Mouse (Mus musculus) forebrain, embryonic 13.5 days (tissue): ENCODE results near the gene Hddc3. TPM values are rescaled to one million over a fixed set of nuclear protein-coding genes. Genes with fewer than 3 reads are reported as not detected.

ENCODE experiments used
- ATAC-seq: fragments of 200-750 bp; cut with Nextera tagmentation; 2 replicates; pipeline ENCODE4 v1.8.0; 2017
- H3K27ac ChIP-seq: fragments of 300-500 bp; sonication (generic); 2 replicates; pipeline ENCODE4 v1.5.1; 2015; ENCODE audit warnings: inconsistent platforms, mild to moderate bottlenecking, moderate library complexity
- H3K27me3 ChIP-seq: fragments of 300-500 bp; sonication (generic); 2 replicates; pipeline ENCODE4 v1.6.1; 2015; ENCODE audit warnings: mild to moderate bottlenecking, inconsistent platforms
- H3K36me3 ChIP-seq: fragments of 300-500 bp; sonication (generic); 2 replicates; pipeline ENCODE4 v1.6.1; 2015; ENCODE audit warnings: mild to moderate bottlenecking, inconsistent platforms; ENCODE audit not compliant: poor library complexity, severe bottlenecking
- H3K4me1 ChIP-seq: fragments of 300-500 bp; sonication (generic); 2 replicates; pipeline ENCODE4 v1.6.1; 2015; ENCODE audit warnings: inconsistent platforms
- H3K4me2 ChIP-seq: fragments of 300-500 bp; sonication (generic); 2 replicates; pipeline ENCODE4 v1.6.1; 2015; ENCODE audit warnings: inconsistent platforms, mild to moderate bottlenecking, moderate library complexity
- H3K4me3 ChIP-seq: fragments of 300-500 bp; sonication (generic); 2 replicates; pipeline ENCODE4 v1.5.1; 2015; ENCODE audit warnings: mild to moderate bottlenecking, inconsistent platforms
- H3K9ac ChIP-seq: fragments of 300-500 bp; sonication (generic); 2 replicates; pipeline ENCODE4 v1.6.1; 2015; ENCODE audit warnings: mild to moderate bottlenecking, inconsistent platforms
- H3K9me3 ChIP-seq: fragments of 300-500 bp; sonication (generic); replicated peaks from 2 replicates; pipeline ENCODE4 v1.6.1; 2016; ENCODE audit warnings: inconsistent platforms
- WGBS: fragments of 180-500 bp; shearing (Covaris S2); methylation state at CpG from one replicate; pipeline ENCODE4 v1.1.7; 2015; 5-methylcytosine and 5-hydroxymethylcytosine counted together
- polyA plus RNA-seq: library from polyadenylated mRNA; unstranded; fragments of >200 nt; fragmentation: Nextera tagmentation; extraction: Ambion mirVana; gene quantifications from 2 replicates; pipeline ENCODE4 v1.2.1, GENCODE M21; 2015

Hddc3 gene
- polyA plus RNA-seq, 1 experiment from 2014 or later, result 22.3 TPM

DNA sequence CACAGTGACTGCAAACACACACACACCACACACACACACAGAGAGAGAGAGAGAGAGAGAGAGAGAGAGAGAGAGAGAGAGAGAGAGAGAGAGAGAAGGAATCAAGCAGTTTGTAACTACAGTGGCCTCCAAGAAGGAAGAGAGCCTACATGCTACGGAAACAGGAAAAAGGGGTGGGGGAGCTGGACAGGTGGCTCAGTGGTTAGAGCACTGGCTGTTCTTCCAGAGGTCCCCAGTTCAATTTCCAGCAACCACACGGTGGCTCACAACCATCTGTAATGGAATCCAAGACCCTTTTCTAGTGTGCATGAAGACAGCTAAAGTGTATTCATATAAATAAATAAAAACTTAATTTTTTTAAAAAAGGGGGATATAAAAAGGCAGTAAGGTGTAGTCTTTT, 29.8 kb downstream of the Hddc3 start:
- WGBS, result 66% methylated on average over 2 of the region's 2 CpGs
- peaks cover 15% of the 10 kb centered on the region for H3K4me1 ChIP-seq
- H3K27ac ChIP-seq, result no peak overlapping the region
- H3K9me3 ChIP-seq, result no peaks in the 10 kb centered on the region
- H3K4me2 ChIP-seq, result no peak overlapping the region
- ATAC-seq, result no peak
- H3K27me3 ChIP-seq, result no peaks in the 10 kb centered on the region
- no peak overlapping the region for H3K4me3 ChIP-seq
- peaks cover 10% of the 10 kb centered on the region for H3K36me3 ChIP-seq
- H3K9ac ChIP-seq, result no peak overlapping the region

DNA sequence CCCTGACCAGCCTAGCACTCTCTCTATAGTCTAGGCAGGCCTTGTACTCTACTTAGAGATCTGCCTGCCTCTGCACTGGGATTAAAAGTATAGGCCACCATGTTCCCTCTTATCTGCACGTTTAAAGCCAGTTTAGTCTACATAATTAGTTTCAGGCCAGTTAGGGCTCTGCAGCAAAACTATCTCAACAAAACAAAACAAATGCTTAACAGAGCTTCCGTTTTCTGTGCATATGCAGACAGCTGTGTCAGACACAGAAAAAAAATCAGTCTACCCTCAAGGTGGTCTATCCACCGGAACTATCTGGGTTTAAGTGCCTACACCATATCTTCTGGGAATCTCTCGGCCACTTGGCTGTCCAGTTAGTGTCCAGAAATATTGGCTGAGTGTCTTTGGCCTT, 30.4 kb downstream of the Hddc3 start:
- peaks cover 15% of the 10 kb centered on the region for H3K4me1 ChIP-seq
- 79% methylated on average over 4 of the region's 4 CpGs for WGBS
- H3K36me3 ChIP-seq, result peaks cover 3% of the 10 kb centered on the region
- no peak for ATAC-seq
- H3K9me3 ChIP-seq, result no peaks in the 10 kb centered on the region
- no peak overlapping the region for H3K4me2 ChIP-seq
- no peaks in the 10 kb centered on the region for H3K27me3 ChIP-seq
- H3K9ac ChIP-seq, result no peak overlapping the region
- no peak overlapping the region for H3K4me3 ChIP-seq
- no peak overlapping the region for H3K27ac ChIP-seq

- Histone ChIP-seq H3K36me3 (no peaks in the 10 kb centered on the region), H3K4me1 (peaks cover 15% of the 10 kb centered on the region), H3K4me2 (no peak overlapping the region), H3K4me3 (no peak overlapping the region), H3K27ac (no peak overlapping the region), H3K9ac (no peak overlapping the region), H3K9me3 (no peaks in the 10 kb centered on the region), H3K27me3 (no peaks in the 10 kb centered on the region)
- no peak for ATAC-seq
- WGBS, result 75% methylated on average over 12 of the region's 12 CpGs
These were observed 30.9 kb downstream of the Hddc3 start for GRCm38 (mm10) chr7:80373850-80374249.

GRCm38 (mm10) chr7:80374280-80374679, 31.4 kb downstream of the Hddc3 start:
- peaks cover 12% of the 10 kb centered on the region for H3K4me1 ChIP-seq
- H3K36me3 ChIP-seq, result no peaks in the 10 kb centered on the region
- 68% methylated on average over 3 of the region's 3 CpGs for WGBS
- no peak overlapping the region for H3K27ac ChIP-seq
- no peak for ATAC-seq
- no peaks in the 10 kb centered on the region for H3K9me3 ChIP-seq
- no peaks in the 10 kb centered on the region for H3K27me3 ChIP-seq
- H3K4me3 ChIP-seq, result no peak overlapping the region
- no peak overlapping the region for H3K4me2 ChIP-seq
- H3K9ac ChIP-seq, result no peak overlapping the region

DNA sequence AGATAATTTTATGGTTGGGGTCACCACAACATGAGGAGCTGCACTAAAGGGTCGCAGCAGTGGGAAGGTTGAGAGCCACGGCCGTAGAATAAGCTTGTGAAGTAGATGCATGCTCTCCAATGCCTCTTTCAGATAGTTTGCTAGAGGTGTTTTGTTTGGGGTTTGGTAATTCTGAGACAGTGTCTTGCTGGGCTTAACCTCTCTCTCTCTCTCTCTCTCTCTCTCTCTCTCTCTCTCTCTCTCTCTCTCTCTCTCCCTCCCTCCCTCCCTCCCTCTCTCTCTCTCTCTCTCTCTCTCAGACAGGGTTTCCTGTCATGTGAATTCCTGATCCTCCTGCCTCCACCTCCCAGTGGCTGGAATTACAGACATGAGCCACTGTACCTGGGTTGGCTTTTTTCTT, 31.8 kb downstream of the Hddc3 start:
- WGBS, result 93% methylated on average over 3 of the region's 3 CpGs
- no peak overlapping the region for H3K4me3 ChIP-seq
- no peak for ATAC-seq
- no peak overlapping the region for H3K4me2 ChIP-seq
- H3K9me3 ChIP-seq, result no peaks in the 10 kb centered on the region
- H3K27me3 ChIP-seq, result no peaks in the 10 kb centered on the region
- no peak overlapping the region for H3K9ac ChIP-seq
- no peak overlapping the region for H3K27ac ChIP-seq
- H3K36me3 ChIP-seq, result no peaks in the 10 kb centered on the region
- peaks cover 8% of the 10 kb centered on the region for H3K4me1 ChIP-seq

DNA sequence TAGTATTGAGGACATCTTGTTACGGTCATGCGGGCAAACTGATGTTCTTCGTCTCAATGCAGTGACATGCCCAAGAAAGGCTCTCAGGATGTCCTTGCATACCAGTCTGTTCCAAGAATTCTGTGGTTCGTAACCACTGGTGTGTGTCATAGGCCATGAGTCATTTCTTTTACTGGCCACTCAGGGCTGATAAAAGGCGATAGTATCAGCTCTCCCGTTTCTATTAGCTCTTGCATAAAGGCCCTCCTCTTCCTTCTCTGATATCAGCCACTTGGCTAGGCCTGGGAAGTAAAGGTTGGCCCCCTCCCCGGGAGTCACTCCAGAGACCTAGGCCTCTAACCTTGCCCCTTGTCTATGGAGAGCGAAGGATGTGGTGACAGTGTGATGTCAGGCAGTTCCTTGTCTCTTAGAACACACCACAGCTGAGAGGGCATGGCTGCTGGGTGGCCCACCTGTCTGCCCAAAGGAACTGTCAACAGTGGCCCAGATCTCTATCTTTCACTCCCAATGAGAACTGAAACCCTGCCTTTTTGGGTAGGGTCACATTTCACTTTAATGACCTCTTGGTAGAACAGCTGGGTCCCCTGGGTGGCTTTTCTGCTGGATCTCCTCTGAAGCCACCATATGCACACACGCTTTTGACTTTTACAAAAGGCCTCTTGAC, 32.6 kb downstream of the Hddc3 start:
- WGBS, result 86% methylated on average over 9 of the region's 9 CpGs
- H3K27ac ChIP-seq, result no peak overlapping the region
- no peak for ATAC-seq
- no peaks in the 10 kb centered on the region for H3K9me3 ChIP-seq
- H3K4me3 ChIP-seq, result no peak overlapping the region
- no peak overlapping the region for H3K4me2 ChIP-seq
- no peaks in the 10 kb centered on the region for H3K4me1 ChIP-seq
- no peaks in the 10 kb centered on the region for H3K36me3 ChIP-seq
- no peaks in the 10 kb centered on the region for H3K27me3 ChIP-seq
- no peak overlapping the region for H3K9ac ChIP-seq

DNA sequence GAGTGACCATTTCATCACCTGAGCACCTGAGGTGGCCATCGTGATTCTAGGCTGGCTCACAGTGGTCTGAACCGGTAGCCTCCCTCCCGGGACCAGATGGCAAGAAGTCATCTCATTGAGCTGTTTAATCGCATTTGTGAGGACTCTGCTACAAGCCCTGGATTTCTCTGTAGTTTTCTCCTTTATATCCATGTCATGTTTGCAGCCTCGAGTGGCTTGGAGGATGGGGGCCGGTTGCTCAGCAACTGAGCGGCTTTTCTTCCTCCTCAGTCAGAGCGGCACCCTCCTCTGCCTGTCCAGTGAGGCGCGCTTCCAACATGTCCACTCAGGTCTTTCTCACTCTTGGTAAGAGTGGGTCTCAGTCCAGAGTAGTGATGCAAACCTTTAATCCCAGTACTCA, 33.3 kb downstream of the Hddc3 start:
- ATAC-seq, result no peak
- Histone ChIP-seq H3K36me3 (no peaks in the 10 kb centered on the region), H3K27me3 (no peaks in the 10 kb centered on the region), H3K9ac (no peak overlapping the region), H3K4me3 (no peak overlapping the region), H3K27ac (no peak overlapping the region), H3K4me1 (no peaks in the 10 kb centered on the region), H3K4me2 (no peak overlapping the region), H3K9me3 (no peaks in the 10 kb centered on the region)
- WGBS, result 75% methylated on average over 10 of the region's 10 CpGs

- no peak overlapping the region for H3K4me2 ChIP-seq
- no peak overlapping the region for H3K4me3 ChIP-seq
- no peaks in the 10 kb centered on the region for H3K9me3 ChIP-seq
- no peaks in the 10 kb centered on the region for H3K4me1 ChIP-seq
- no peak overlapping the region for H3K27ac ChIP-seq
- no peaks in the 10 kb centered on the region for H3K27me3 ChIP-seq
- H3K9ac ChIP-seq, result no peak overlapping the region
- no peak for ATAC-seq
- WGBS, result 39% methylated on average over 6 of the region's 6 CpGs
- H3K36me3 ChIP-seq, result no peaks in the 10 kb centered on the region
These were observed 34.6 kb downstream of the Hddc3 start for GRCm38 (mm10) chr7:80377471-80377870.

DNA sequence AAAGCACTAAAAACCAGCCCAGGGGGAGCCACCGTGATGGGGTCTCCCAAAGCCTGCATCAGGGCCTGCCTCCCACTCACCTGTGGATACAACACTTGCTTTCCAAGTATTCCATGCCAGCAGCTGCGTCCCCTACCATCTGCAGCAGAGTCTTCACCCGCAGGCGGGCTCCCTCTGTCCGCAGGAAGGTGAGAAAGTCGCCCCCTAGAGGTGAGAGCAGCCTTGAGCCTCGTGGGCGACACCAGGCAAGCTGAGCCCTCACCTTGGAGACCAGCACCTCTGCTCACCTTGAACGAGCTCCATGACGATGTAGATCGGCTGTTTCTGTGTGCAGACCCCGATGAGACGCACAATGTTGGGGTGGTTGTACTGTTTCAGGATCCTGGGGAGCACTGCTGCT, 36.6 kb downstream of the Hddc3 start:
- Histone ChIP-seq H3K4me2 (no peak overlapping the region), H3K27ac (no peak overlapping the region), H3K27me3 (no peaks in the 10 kb centered on the region), H3K4me1 (no peaks in the 10 kb centered on the region), H3K9me3 (no peaks in the 10 kb centered on the region), H3K36me3 (no peaks in the 10 kb centered on the region), H3K4me3 (no peak overlapping the region), H3K9ac (no peak overlapping the region)
- WGBS, result 59% methylated on average over 13 of the region's 13 CpGs
- no peak for ATAC-seq

DNA sequence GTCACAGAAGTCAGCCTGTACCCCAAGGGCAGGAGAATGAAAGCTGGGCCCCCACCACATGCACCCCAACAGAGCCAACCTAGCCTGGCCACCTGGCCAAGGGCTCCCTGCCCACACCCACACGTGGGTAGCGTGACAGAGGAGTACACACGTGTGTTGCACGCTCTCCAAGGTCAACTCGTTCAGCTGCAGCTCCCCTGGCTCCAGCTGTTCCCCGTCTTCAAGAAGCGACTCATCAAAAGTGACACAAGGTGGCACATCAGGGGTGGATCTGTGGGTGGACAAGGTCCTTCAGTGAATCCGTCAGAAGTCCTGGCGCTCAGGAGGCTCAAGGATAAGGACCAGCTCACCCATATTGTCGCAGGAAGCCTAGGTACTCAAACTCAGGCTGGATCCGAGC, 40.0 kb downstream of the Hddc3 start:
- no peak overlapping the region for H3K4me3 ChIP-seq
- WGBS, result 75% methylated on average over 11 of the region's 11 CpGs
- H3K36me3 ChIP-seq, result no peaks in the 10 kb centered on the region
- no peak overlapping the region for H3K27ac ChIP-seq
- H3K9me3 ChIP-seq, result no peaks in the 10 kb centered on the region
- no peak for ATAC-seq
- H3K4me1 ChIP-seq, result peaks cover 11% of the 10 kb centered on the region
- H3K9ac ChIP-seq, result no peak overlapping the region
- no peak overlapping the region for H3K4me2 ChIP-seq
- H3K27me3 ChIP-seq, result peaks cover 16% of the 10 kb centered on the region

DNA sequence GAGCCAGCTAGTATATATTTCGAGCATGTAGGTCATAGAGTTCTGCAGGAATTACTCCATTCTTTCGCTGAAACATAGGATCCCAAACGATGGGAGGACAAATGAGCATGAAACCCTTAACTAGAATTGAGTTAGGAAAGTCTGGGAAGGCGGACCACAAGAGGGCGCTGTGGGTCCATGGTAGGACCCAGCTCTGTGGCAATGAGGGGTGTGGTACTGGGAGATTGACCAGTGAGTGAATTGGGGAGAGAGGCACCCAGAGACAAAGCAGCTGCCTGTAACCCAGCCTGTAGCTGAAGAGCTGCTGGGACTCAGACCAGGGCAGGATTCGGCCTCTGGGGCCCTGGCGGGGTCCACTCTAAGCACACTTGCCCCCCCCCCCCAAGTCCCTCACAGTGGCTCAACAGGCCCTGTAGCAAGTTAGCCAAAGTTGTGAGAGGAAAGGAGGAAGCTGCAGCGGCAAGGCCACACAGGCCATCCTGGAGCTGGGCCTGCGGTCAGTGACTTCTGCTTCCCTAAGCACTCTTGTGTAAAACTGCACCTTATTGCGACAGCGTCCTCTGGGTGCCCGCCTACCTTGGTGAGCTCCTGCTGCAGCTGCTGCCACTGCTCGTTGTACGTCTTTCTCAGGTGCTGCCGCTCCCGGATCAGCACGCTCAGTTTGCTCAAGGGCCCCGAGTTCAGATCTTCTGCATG, 43.5 kb downstream of the Hddc3 start:
- H3K9ac ChIP-seq, result no peak overlapping the region
- WGBS, result 33% methylated on average over 18 of the region's 18 CpGs
- H3K4me2 ChIP-seq, result no peak overlapping the region
- H3K27me3 ChIP-seq, result peaks cover 22% of the 10 kb centered on the region
- no peaks in the 10 kb centered on the region for H3K9me3 ChIP-seq
- ATAC-seq, result peak; percentile 86
- H3K4me3 ChIP-seq, result no peak overlapping the region
- H3K27ac ChIP-seq, result no peak overlapping the region
- H3K4me1 ChIP-seq, result peaks cover 14% of the 10 kb centered on the region
- H3K36me3 ChIP-seq, result peaks cover 17% of the 10 kb centered on the region

DNA sequence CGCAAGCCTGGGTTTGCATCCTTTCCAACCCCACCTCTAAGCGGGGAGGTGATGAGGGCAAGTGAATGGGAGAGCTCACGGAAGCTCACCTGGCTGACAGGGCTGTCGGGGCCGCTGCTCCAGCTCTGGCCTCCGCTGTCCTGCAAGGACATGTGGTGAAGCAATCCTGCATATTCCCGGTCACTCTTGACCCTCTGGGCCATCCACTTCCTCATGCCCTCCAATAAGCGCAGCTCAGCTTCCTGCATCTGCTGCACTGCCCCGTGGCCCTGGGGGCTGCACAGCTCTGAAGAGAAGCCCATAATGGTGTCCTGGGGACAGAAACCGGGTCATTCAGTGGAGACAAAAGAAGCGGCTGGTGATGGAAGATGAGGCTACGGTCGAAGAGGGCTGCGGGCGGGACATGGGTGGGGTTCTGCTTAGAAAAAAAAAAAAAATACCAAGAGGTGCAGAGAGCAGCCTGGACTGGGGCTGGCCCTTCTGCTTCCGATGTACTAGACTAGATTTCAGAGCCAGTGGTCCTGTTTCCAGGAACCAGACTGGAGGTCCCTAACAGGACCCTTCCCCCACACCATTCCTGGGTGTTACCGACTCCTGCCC, 44.2 kb downstream of the Hddc3 start:
- Histone ChIP-seq H3K4me3 (0 out of 2 replicates have a peak overlapping the region, but pooled peaks have one; percentile 4), H3K36me3 (peaks cover 25% of the 10 kb centered on the region), H3K4me1 (peaks cover 14% of the 10 kb centered on the region), H3K9me3 (no peaks in the 10 kb centered on the region), H3K4me2 (peak overlapping the region; percentile 34), H3K27ac (no peak overlapping the region), H3K27me3 (peaks cover 22% of the 10 kb centered on the region), H3K9ac (0 out of 2 replicates have a peak overlapping the region, but pooled peaks have one; percentile 47)
- no peak for ATAC-seq
- WGBS, result 28% methylated on average over 17 of the region's 17 CpGs
